Mouse (Mus musculus): ENCODE results near the gene Abcb10.
A peak's percentile ranks its signal among the peaks of the same experiment; 100 is the strongest.
"Not testable (repeated sequence)": the region's sequence is repeated elsewhere in the genome, so short reads cannot be mapped to it uniquely, and the experiment has no call there.

Abcb10 gene

GRCm38 (mm10) chr8:123982826-123983400 lies at the start of gene Abcb10:
Gene Abcb10, minus strand, starts transcription at chr8:123983122.
- peak; percentile 84 to 89 for DNase-seq

GRCm38 (mm10) chr8:124027831-124028230 lies 44.9 kb upstream of the Abcb10 start:
- DNase-seq: peak; percentile 56 to 67

- DNase-seq: not testable (repeated sequence)
Observed at GRCm38 (mm10) chr8:124026265-124026664, 43.3 kb upstream of the Abcb10 start.

- peak; percentile 92 to 97 for DNase-seq
Observed at GRCm38 (mm10) chr8:124021237-124022227, 38.6 kb upstream of the Abcb10 start, which contains the start of the genes Taf5l and Urb2. Gene Taf5l, minus strand, starts transcription at chr8:124021397. Gene Urb2, plus strand, starts transcription at chr8:124021508.

GRCm38 (mm10) chr8:124020439-124021236 lies 37.7 kb upstream of the Abcb10 start:
- DNase-seq: peak in 1 of 2 experiments; percentile 24

GRCm38 (mm10) chr8:124019782-124020181 lies 36.9 kb upstream of the Abcb10 start:
- DNase-seq: peak in 1 of 2 experiments; percentile 18

- no peak for DNase-seq
Observed at GRCm38 (mm10) chr8:124014751-124015150, 31.8 kb upstream of the Abcb10 start.

- not testable (repeated sequence) for DNase-seq
Observed at GRCm38 (mm10) chr8:124014299-124014698, 31.4 kb upstream of the Abcb10 start.

- no peak for DNase-seq
Observed at GRCm38 (mm10) chr8:124011989-124012586, 29.2 kb upstream of the Abcb10 start.

- no peak for DNase-seq
Observed at GRCm38 (mm10) chr8:124011580-124011979, 28.7 kb upstream of the Abcb10 start.

GRCm38 (mm10) chr8:124007829-124008228 lies 24.9 kb upstream of the Abcb10 start:
- DNase-seq: no peak

GRCm38 (mm10) chr8:124002546-124003108 lies 19.7 kb upstream of the Abcb10 start:
- no peak for DNase-seq

- DNase-seq: no peak
Observed at GRCm38 (mm10) chr8:123999568-123999967, 16.6 kb upstream of the Abcb10 start.

- DNase-seq: no peak
Observed at GRCm38 (mm10) chr8:123993997-123994396, 11.1 kb upstream of the Abcb10 start.

GRCm38 (mm10) chr8:123993597-123993996 lies 10.7 kb upstream of the Abcb10 start:
- DNase-seq: no peak

- DNase-seq: no peak
Observed at GRCm38 (mm10) chr8:123992587-123992986, 9.7 kb upstream of the Abcb10 start.

- DNase-seq: no peak
Observed at GRCm38 (mm10) chr8:123990277-123991049, 7.5 kb upstream of the Abcb10 start.

GRCm38 (mm10) chr8:123989128-123989527 lies 6.2 kb upstream of the Abcb10 start:
- DNase-seq: no peak

- DNase-seq: no peak
Observed at GRCm38 (mm10) chr8:123988605-123989038, 5.7 kb upstream of the Abcb10 start.

- no peak for DNase-seq
Observed at GRCm38 (mm10) chr8:123982291-123982793, 580 bp downstream of the Abcb10 start.

- peak; percentile 35 to 37 for DNase-seq
Observed at GRCm38 (mm10) chr8:123981674-123982073, 1.2 kb downstream of the Abcb10 start.
